Mouse (Mus musculus): ENCODE results near the gene Grip1.

GRCm38 (mm10) chr10:120092548-120092947 lies 638.9 kb downstream of the Grip1 start:
- TF ChIP-seq CTCF (IDR thresholded peaks at IDR 0.05) (no peak), POLR2A (IDR thresholded peaks at IDR 0.05; ENCODE audit: insufficient read depth, low read depth, low read length) (no peak)
